Mouse (Mus musculus) thymus, adult 2 months (tissue): ENCODE results near the gene Slc4a1.

Source experiments
- CTCF ChIP-seq: fragments of 200-500 bp; IDR thresholded peaks from 2 replicates; pipeline ENCODE4 v1.5.1; 2012; ENCODE audit warnings: mild to moderate bottlenecking, control low read depth, low read length, moderate library complexity, borderline replicate concordance; ENCODE audit not compliant: control insufficient read depth, poor library complexity, insufficient read depth; ENCODE audit errors: extremely low read depth
- POLR2A ChIP-seq: fragments of 200-500 bp; IDR thresholded peaks from 2 replicates; pipeline ENCODE4 v1.6.1; 2012; ENCODE audit warnings: mild to moderate bottlenecking, low read length, control low read depth, moderate library complexity; ENCODE audit not compliant: control insufficient read depth, poor library complexity, insufficient read depth; ENCODE audit errors: extremely low read depth

DNA sequence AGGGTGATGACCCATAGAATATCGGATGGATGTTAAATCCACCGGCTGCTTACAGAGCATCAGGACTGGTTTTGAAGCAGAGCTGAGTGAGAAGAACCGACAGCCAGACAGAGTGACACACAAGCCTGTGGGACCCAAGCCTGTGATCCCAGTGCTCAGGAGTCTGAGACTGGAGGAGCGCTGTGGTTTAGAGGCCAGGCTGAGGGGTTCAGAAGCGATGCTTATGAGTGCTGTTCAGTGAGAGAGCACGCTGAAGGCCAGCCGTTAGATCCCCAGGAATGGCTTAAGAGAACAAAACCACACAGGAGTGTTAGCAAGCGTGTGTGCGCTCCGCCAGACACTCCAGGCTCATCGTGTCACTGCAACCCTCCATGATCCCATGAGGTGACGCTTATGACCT lies 23.3 kb downstream of the Slc4a1 start:
- no peak for TF ChIP-seq CTCF
- no peak for TF ChIP-seq POLR2A
